In genomic region chr10:38308716-38309392, GRCm38 (mm10) we compare ENCODE assay signal across 9 mouse cellular contexts.
DNase-seq lines count a peak whose midpoint lies in the region; ATAC-seq lines count a peak whose summit lies in the region.
"Had no signal": no experiment of that assay in that cellular context is flagged by ENCODE, and none has a peak within 500 bp of the region (broad histone marks: within the 10 kb centered on the region; RNA-seq: fewer than 3 reads in every experiment).

No protein-coding gene starts in this region.

- H3K9me3 ChIP-seq in forebrain, embryonic 14.5 days (replicated peaks; ENCODE audit: control insufficient read depth, low read length) = no peaks in the 10 kb centered on the region
- no peaks in the 10 kb centered on the region for H3K9me3 ChIP-seq in forebrain, embryonic 16.5 days (ENCODE audit: control insufficient read depth, low read length)
- no peaks in the 10 kb centered on the region for H3K9me3 ChIP-seq in midbrain, embryonic 10.5 days (replicated peaks)
- H3K9me3 ChIP-seq in midbrain, embryonic 15.5 days = no peaks in the 10 kb centered on the region
- H3K9me3 ChIP-seq in intestine, embryonic 15.5 days = no peaks in the 10 kb centered on the region

- no peak overlapping the region for H3K4me3 ChIP-seq in forebrain, embryonic 14.5 days (ENCODE audit: low read depth, low read length)
- H3K4me3 ChIP-seq in forebrain, embryonic 16.5 days (replicated peaks; ENCODE audit: low read length) = no peak overlapping the region
- no peak overlapping the region for H3K4me3 ChIP-seq in midbrain, embryonic 10.5 days
- H3K4me3 ChIP-seq in midbrain, embryonic 15.5 days = no peak overlapping the region
- H3K4me3 ChIP-seq in intestine, embryonic 15.5 days (replicated peaks) = no peak overlapping the region

- DNase-seq in forebrain, embryonic 14.5 days (ENCODE audit: low spot score) = peak; percentile 19
- no peak for DNase-seq in midbrain, embryonic 10.5 days (ENCODE audit: low spot score)
- peak; percentile 25 for DNase-seq in skeletal muscle tissue, adult 2 months (ENCODE audit: low read depth, low spot score)
- no peak for DNase-seq in thymus, postnatal 36 days
- no peak for DNase-seq in urinary bladder, postnatal 36 days (ENCODE audit: low spot score in 2 of 2)
- DNase-seq: B cell, adult 2 months had no signal

- ATAC-seq in forebrain, embryonic 14.5 days = no peak
- ATAC-seq in forebrain, embryonic 16.5 days = no peak
- no peak for ATAC-seq in midbrain, embryonic 15.5 days (replicated peaks)
- ATAC-seq in intestine, embryonic 15.5 days = peak; percentile 31; the same call in 1 of the 2 replicates

- H3K4me1 ChIP-seq in forebrain, embryonic 14.5 days (ENCODE audit: control insufficient read depth, insufficient read depth, low read length) = peaks cover 5% of the 10 kb centered on the region; the same call in 1 of the 2 replicates
- H3K4me1 ChIP-seq in forebrain, embryonic 16.5 days (replicated peaks; ENCODE audit: control insufficient read depth, insufficient read depth, low read length) = no peaks in the 10 kb centered on the region
- peaks cover 7% of the 10 kb centered on the region for H3K4me1 ChIP-seq in midbrain, embryonic 10.5 days
- H3K4me1 ChIP-seq in midbrain, embryonic 15.5 days = no peaks in the 10 kb centered on the region
- no peaks in the 10 kb centered on the region for H3K4me1 ChIP-seq in intestine, embryonic 15.5 days (replicated peaks)

- no peak overlapping the region for H3K9ac ChIP-seq in forebrain, embryonic 14.5 days (ENCODE audit: low read length)
- H3K9ac ChIP-seq in forebrain, embryonic 16.5 days (replicated peaks; ENCODE audit: low read depth, low read length) = no peak overlapping the region
- H3K9ac ChIP-seq in midbrain, embryonic 15.5 days = no peak overlapping the region
- no peak overlapping the region for H3K9ac ChIP-seq in intestine, embryonic 15.5 days

- H3K27me3 ChIP-seq in forebrain, embryonic 14.5 days (replicated peaks; ENCODE audit: control insufficient read depth, insufficient read depth, low read length) = no peaks in the 10 kb centered on the region
- H3K27me3 ChIP-seq in forebrain, embryonic 16.5 days (replicated peaks; ENCODE audit: control insufficient read depth, insufficient read depth, low read length) = no peaks in the 10 kb centered on the region
- no peaks in the 10 kb centered on the region for H3K27me3 ChIP-seq in midbrain, embryonic 10.5 days (ENCODE audit: low read depth, poor library complexity, severe bottlenecking)
- H3K27me3 ChIP-seq in midbrain, embryonic 15.5 days (replicated peaks) = no peaks in the 10 kb centered on the region
- no peaks in the 10 kb centered on the region for H3K27me3 ChIP-seq in intestine, embryonic 15.5 days (replicated peaks)

- H3K27ac ChIP-seq in forebrain, embryonic 14.5 days (ENCODE audit: low read depth, low read length) = no peak overlapping the region
- H3K27ac ChIP-seq in forebrain, embryonic 16.5 days (ENCODE audit: low read length) = no peak overlapping the region
- H3K27ac ChIP-seq in midbrain, embryonic 10.5 days (replicated peaks) = peak overlapping the region; percentile 19; the same call in 1 of the 2 replicates
- H3K27ac ChIP-seq in midbrain, embryonic 15.5 days = no peak overlapping the region
- H3K27ac ChIP-seq in intestine, embryonic 15.5 days = no peak overlapping the region

- H3K4me2 ChIP-seq in forebrain, embryonic 14.5 days (ENCODE audit: low read length) = no peak overlapping the region
- no peak overlapping the region for H3K4me2 ChIP-seq in forebrain, embryonic 16.5 days (ENCODE audit: low read length)
- H3K4me2 ChIP-seq in midbrain, embryonic 15.5 days = no peak overlapping the region
- H3K4me2 ChIP-seq in intestine, embryonic 15.5 days (replicated peaks) = no peak overlapping the region

- WGBS in forebrain, embryonic 14.5 days = 44% methylated on average over 5 of the region's 5 CpGs
- WGBS in forebrain, embryonic 16.5 days = 43% methylated on average over 5 of the region's 5 CpGs
- WGBS in midbrain, embryonic 10.5 days = 62% methylated on average over 5 of the region's 5 CpGs
- WGBS in midbrain, embryonic 15.5 days = 42% methylated on average over 5 of the region's 5 CpGs
- WGBS in intestine, embryonic 15.5 days = 34% methylated on average over 5 of the region's 5 CpGs

- no peaks in the 10 kb centered on the region for H3K36me3 ChIP-seq in forebrain, embryonic 14.5 days (ENCODE audit: control insufficient read depth, insufficient read depth, low read length)
- no peaks in the 10 kb centered on the region for H3K36me3 ChIP-seq in forebrain, embryonic 16.5 days (ENCODE audit: control insufficient read depth, insufficient read depth)
- H3K36me3 ChIP-seq in midbrain, embryonic 10.5 days = no peaks in the 10 kb centered on the region
- H3K36me3 ChIP-seq in midbrain, embryonic 15.5 days (replicated peaks) = no peaks in the 10 kb centered on the region
- H3K36me3 ChIP-seq in intestine, embryonic 15.5 days = no peaks in the 10 kb centered on the region

Comparison
In these comparisons a context has a peak if more than half of its experiments do, and no peak if none do; other contexts are left out.
1. DNase-seq: peak in forebrain, embryonic 14.5 days (single experiment) and skeletal muscle tissue, adult 2 months (single experiment); none in midbrain, embryonic 10.5 days (single experiment), thymus, postnatal 36 days (0 of 2) and urinary bladder, postnatal 36 days (0 of 2).